Mouse (Mus musculus): ENCODE results near the gene Slc23a2. TPM values are rescaled to one million over a fixed set of nuclear protein-coding genes. Genes with fewer than 3 reads are reported as not detected.

Gene Slc23a2
- polyA plus RNA-seq, 1 experiment from 2014 or later: 11.1 TPM

- Histone ChIP-seq H3K27ac (ENCODE audit: low read length) (no peak overlapping the region), H3K4me1 (replicated peaks; ENCODE audit: control insufficient read depth, insufficient read depth, low read length) (peaks cover 10% of the 10 kb centered on the region), H3K36me3 (ENCODE audit: control insufficient read depth, insufficient read depth, low read length) (no peaks in the 10 kb centered on the region), H3K9me3 (ENCODE audit: control insufficient read depth, low read length) (no peaks in the 10 kb centered on the region), H3K4me2 (ENCODE audit: low read depth, low read length) (no peak overlapping the region), H3K9ac (ENCODE audit: low read length) (no peak overlapping the region), H3K27me3 (ENCODE audit: control insufficient read depth, insufficient read depth, low read depth, low read length) (no peaks in the 10 kb centered on the region), H3K4me3 (ENCODE audit: low read length) (no peak overlapping the region)
- WGBS: 41% methylated on average over 9 of the region's 9 CpGs
- ATAC-seq (ENCODE audit: low read depth): peak; percentile 51; the same call in 1 of the 2 replicates
Measured at GRCm38 (mm10) chr2:132111266-132111665, 33.6 kb downstream of the Slc23a2 start.

GRCm38 (mm10) chr2:132110702-132111101, 34.2 kb downstream of the Slc23a2 start:
- Histone ChIP-seq H3K4me3 (ENCODE audit: low read length) (no peak overlapping the region), H3K4me1 (replicated peaks; ENCODE audit: control insufficient read depth, insufficient read depth, low read length) (peaks cover 10% of the 10 kb centered on the region), H3K9ac (ENCODE audit: low read length) (no peak overlapping the region), H3K9me3 (ENCODE audit: control insufficient read depth, low read length) (no peaks in the 10 kb centered on the region), H3K36me3 (ENCODE audit: control insufficient read depth, insufficient read depth, low read length) (no peaks in the 10 kb centered on the region), H3K27ac (ENCODE audit: low read length) (no peak overlapping the region), H3K4me2 (ENCODE audit: low read depth, low read length) (no peak overlapping the region), H3K27me3 (ENCODE audit: control insufficient read depth, insufficient read depth, low read depth, low read length) (no peaks in the 10 kb centered on the region)
- 39% methylated on average over 3 of the region's 3 CpGs for WGBS
- ATAC-seq (ENCODE audit: low read depth): no peak

- Histone ChIP-seq H3K9me3 (ENCODE audit: control insufficient read depth, low read length) (no peaks in the 10 kb centered on the region), H3K4me1 (replicated peaks; ENCODE audit: control insufficient read depth, insufficient read depth, low read length) (peaks cover 10% of the 10 kb centered on the region), H3K4me2 (ENCODE audit: low read depth, low read length) (no peak overlapping the region), H3K4me3 (ENCODE audit: low read length) (no peak overlapping the region), H3K36me3 (ENCODE audit: control insufficient read depth, insufficient read depth, low read length) (no peaks in the 10 kb centered on the region), H3K27ac (ENCODE audit: low read length) (no peak overlapping the region), H3K9ac (ENCODE audit: low read length) (no peak overlapping the region), H3K27me3 (ENCODE audit: control insufficient read depth, insufficient read depth, low read depth, low read length) (no peaks in the 10 kb centered on the region)
- WGBS: 89% methylated on average over 9 of the region's 9 CpGs
- ATAC-seq (ENCODE audit: low read depth): no peak
Measured at GRCm38 (mm10) chr2:132108988-132109387, 35.9 kb downstream of the Slc23a2 start.

GRCm38 (mm10) chr2:132107611-132108010, 37.3 kb downstream of the Slc23a2 start:
- peaks cover 18% of the 10 kb centered on the region for H3K4me1 ChIP-seq (replicated peaks; ENCODE audit: control insufficient read depth, insufficient read depth, low read length)

GRCm38 (mm10) chr2:132106069-132106468, 38.8 kb downstream of the Slc23a2 start:
- Histone ChIP-seq H3K27ac (ENCODE audit: low read length) (no peak overlapping the region), H3K4me3 (ENCODE audit: low read length) (no peak overlapping the region)

More at GRCm38 (mm10) chr2:132107611-132108010, 37.3 kb downstream of the Slc23a2 start:
- no peak overlapping the region for H3K4me3 ChIP-seq (ENCODE audit: low read length)
- H3K4me2 ChIP-seq (ENCODE audit: low read depth, low read length): no peak overlapping the region
- H3K27ac ChIP-seq (ENCODE audit: low read length): no peak overlapping the region
- WGBS: 60% methylated on average over 9 of the region's 9 CpGs
- no peak overlapping the region for H3K9ac ChIP-seq (ENCODE audit: low read length)
- no peak for ATAC-seq (ENCODE audit: low read depth)
- no peaks in the 10 kb centered on the region for H3K27me3 ChIP-seq (ENCODE audit: control insufficient read depth, insufficient read depth, low read depth, low read length)
- H3K9me3 ChIP-seq (ENCODE audit: control insufficient read depth, low read length): no peaks in the 10 kb centered on the region
- no peaks in the 10 kb centered on the region for H3K36me3 ChIP-seq (ENCODE audit: control insufficient read depth, insufficient read depth, low read length)

GRCm38 (mm10) chr2:132103265-132103664, 41.6 kb downstream of the Slc23a2 start:
- H3K27ac ChIP-seq (ENCODE audit: low read length): peak overlapping the region; percentile 34
- no peak overlapping the region for H3K9ac ChIP-seq (ENCODE audit: low read length)
- peak overlapping the region; percentile 39 for H3K4me2 ChIP-seq (ENCODE audit: low read depth, low read length)
- H3K4me3 ChIP-seq (ENCODE audit: low read length): no peak overlapping the region
- H3K27me3 ChIP-seq (ENCODE audit: control insufficient read depth, insufficient read depth, low read depth, low read length): no peaks in the 10 kb centered on the region
- no peaks in the 10 kb centered on the region for H3K9me3 ChIP-seq (ENCODE audit: control insufficient read depth, low read length)
- 8% methylated on average over 8 of the region's 8 CpGs for WGBS
- H3K4me1 ChIP-seq (replicated peaks; ENCODE audit: control insufficient read depth, insufficient read depth, low read length): peaks cover 15% of the 10 kb centered on the region
- peaks cover 3% of the 10 kb centered on the region; the same call in 1 of the 2 replicates for H3K36me3 ChIP-seq (ENCODE audit: control insufficient read depth, insufficient read depth, low read length)
- ATAC-seq (ENCODE audit: low read depth): peak; percentile 63

More at GRCm38 (mm10) chr2:132106069-132106468, 38.8 kb downstream of the Slc23a2 start:
- no peaks in the 10 kb centered on the region for H3K9me3 ChIP-seq (ENCODE audit: control insufficient read depth, low read length)
- no peak overlapping the region for H3K9ac ChIP-seq (ENCODE audit: low read length)
- H3K4me1 ChIP-seq (replicated peaks; ENCODE audit: control insufficient read depth, insufficient read depth, low read length): peaks cover 16% of the 10 kb centered on the region
- no peaks in the 10 kb centered on the region for H3K36me3 ChIP-seq (ENCODE audit: control insufficient read depth, insufficient read depth, low read length)
- no peak overlapping the region for H3K4me2 ChIP-seq (ENCODE audit: low read depth, low read length)
- no peaks in the 10 kb centered on the region for H3K27me3 ChIP-seq (ENCODE audit: control insufficient read depth, insufficient read depth, low read depth, low read length)
- WGBS: 55% methylated on average over 5 of the region's 5 CpGs
- no peak for ATAC-seq (ENCODE audit: low read depth)

- Histone ChIP-seq H3K4me3 (ENCODE audit: low read length) (no peak overlapping the region), H3K36me3 (ENCODE audit: control insufficient read depth, insufficient read depth, low read length) (peaks cover 5% of the 10 kb centered on the region; the same call in 1 of the 2 replicates), H3K27ac (ENCODE audit: low read length) (peak overlapping the region; percentile 34; the same call in 1 of the 2 replicates), H3K9me3 (ENCODE audit: control insufficient read depth, low read length) (no peaks in the 10 kb centered on the region), H3K4me1 (replicated peaks; ENCODE audit: control insufficient read depth, insufficient read depth, low read length) (peaks cover 15% of the 10 kb centered on the region), H3K4me2 (ENCODE audit: low read depth, low read length) (peak overlapping the region; percentile 39), H3K27me3 (ENCODE audit: control insufficient read depth, insufficient read depth, low read depth, low read length) (no peaks in the 10 kb centered on the region), H3K9ac (ENCODE audit: low read length) (no peak overlapping the region)
- 51% methylated on average over 10 of the region's 10 CpGs for WGBS
- ATAC-seq (ENCODE audit: low read depth): peak; percentile 23; the same call in 1 of the 2 replicates
Measured at GRCm38 (mm10) chr2:132102505-132103130, 42.3 kb downstream of the Slc23a2 start.

- Histone ChIP-seq H3K9me3 (ENCODE audit: control insufficient read depth, low read length) (no peaks in the 10 kb centered on the region), H3K4me1 (replicated peaks; ENCODE audit: control insufficient read depth, insufficient read depth, low read length) (peaks cover 12% of the 10 kb centered on the region), H3K36me3 (ENCODE audit: control insufficient read depth, insufficient read depth, low read length) (peaks cover 5% of the 10 kb centered on the region; the same call in 1 of the 2 replicates), H3K27me3 (ENCODE audit: control insufficient read depth, insufficient read depth, low read depth, low read length) (no peaks in the 10 kb centered on the region), H3K4me3 (ENCODE audit: low read length) (no peak overlapping the region), H3K27ac (ENCODE audit: low read length) (no peak overlapping the region), H3K4me2 (ENCODE audit: low read depth, low read length) (no peak overlapping the region), H3K9ac (ENCODE audit: low read length) (no peak overlapping the region)
- no peak for ATAC-seq (ENCODE audit: low read depth)
- 76% methylated on average over 9 of the region's 9 CpGs for WGBS
Measured at GRCm38 (mm10) chr2:132098942-132099672, 45.8 kb downstream of the Slc23a2 start.

GRCm38 (mm10) chr2:132098365-132098764, 46.5 kb downstream of the Slc23a2 start:
- no peaks in the 10 kb centered on the region for H3K27me3 ChIP-seq (ENCODE audit: control insufficient read depth, insufficient read depth, low read depth, low read length)
- no peak overlapping the region for H3K27ac ChIP-seq (ENCODE audit: low read length)
- peaks cover 11% of the 10 kb centered on the region for H3K4me1 ChIP-seq (replicated peaks; ENCODE audit: control insufficient read depth, insufficient read depth, low read length)
- H3K9me3 ChIP-seq (ENCODE audit: control insufficient read depth, low read length): no peaks in the 10 kb centered on the region
- H3K36me3 ChIP-seq (ENCODE audit: control insufficient read depth, insufficient read depth, low read length): peaks cover 5% of the 10 kb centered on the region; the same call in 1 of the 2 replicates
- H3K9ac ChIP-seq (ENCODE audit: low read length): no peak overlapping the region
- WGBS: 82% methylated on average over 4 of the region's 4 CpGs
- ATAC-seq (ENCODE audit: low read depth): no peak
- H3K4me2 ChIP-seq (ENCODE audit: low read depth, low read length): no peak overlapping the region
- no peak overlapping the region for H3K4me3 ChIP-seq (ENCODE audit: low read length)
